Mouse (Mus musculus) intestine, embryonic 14.5 days (tissue): ENCODE results near the gene Zc3hc1. TPM values are rescaled to one million over a fixed set of nuclear protein-coding genes. Genes with fewer than 3 reads are reported as not detected.

ENCODE experiments used
- ATAC-seq: fragments of 200-750 bp; cut with Nextera tagmentation; replicated peaks from 2 replicates; pipeline ENCODE4 v1.8.0; 2017; ENCODE audit warnings: low read depth, moderate number of reproducible peaks, moderate TSS enrichment, moderate library complexity; ENCODE audit not compliant: low FRiP score, low TSS enrichment
- DNase-seq: peaks from one replicate; pipeline ENCODE4 v3.0.0-alpha.2; 2018; ENCODE audit warnings: low spot score
- H3K27ac ChIP-seq: fragments of 300-500 bp; sonication (generic); 2 replicates; pipeline ENCODE4 v1.5.1; 2014; ENCODE audit warnings: low read depth, mild to moderate bottlenecking, control low read depth
- H3K27me3 ChIP-seq: fragments of 300-500 bp; sonication (generic); replicated peaks from 2 replicates; pipeline ENCODE4 v1.6.1; 2014; ENCODE audit warnings: low read length, control low read depth; ENCODE audit not compliant: control insufficient read depth, insufficient read depth
- H3K36me3 ChIP-seq: fragments of 300-500 bp; sonication (generic); 2 replicates; pipeline ENCODE4 v1.6.1; 2014; ENCODE audit warnings: low read length, control low read depth; ENCODE audit not compliant: control insufficient read depth, insufficient read depth
- H3K4me1 ChIP-seq: fragments of 300-500 bp; sonication (generic); replicated peaks from 2 replicates; pipeline ENCODE4 v1.6.1; 2014; ENCODE audit warnings: low read length, control low read depth, mixed read lengths; ENCODE audit not compliant: control insufficient read depth, insufficient read depth
- H3K4me2 ChIP-seq: fragments of 300-500 bp; sonication (generic); 2 replicates; pipeline ENCODE4 v1.6.1; 2014; ENCODE audit warnings: low read length
- H3K4me3 ChIP-seq: fragments of 300-500 bp; sonication (generic); 2 replicates; pipeline ENCODE4 v1.5.1; 2014; ENCODE audit warnings: low read depth, low read length, control low read depth, mixed read lengths
- H3K9ac ChIP-seq: fragments of 300-500 bp; sonication (generic); 2 replicates; pipeline ENCODE4 v1.6.1; 2014; ENCODE audit warnings: mild to moderate bottlenecking, low read length
- H3K9me3 ChIP-seq: fragments of 300-500 bp; sonication (generic); 2 replicates; pipeline ENCODE4 v1.6.1; 2016; ENCODE audit warnings: low read length, control low read depth; ENCODE audit not compliant: control insufficient read depth
- WGBS: fragments of 180-500 bp; shearing (Covaris S2); extraction: QIAGEN DNeasy Blood & Tissue Kit; methylation state at CpG from one replicate; pipeline ENCODE4 v1.1.7; 2014; 5-methylcytosine and 5-hydroxymethylcytosine counted together
- polyA plus RNA-seq: library from polyadenylated mRNA; unstranded; fragments of >200 nt; fragmentation: Nextera tagmentation; extraction: Ambion mirVana; gene quantifications from 2 replicates; pipeline ENCODE4 v1.2.1, GENCODE M21; 2014

Zc3hc1 gene
- polyA plus RNA-seq, 1 experiment from 2014 or later, result 50.4 TPM

DNA sequence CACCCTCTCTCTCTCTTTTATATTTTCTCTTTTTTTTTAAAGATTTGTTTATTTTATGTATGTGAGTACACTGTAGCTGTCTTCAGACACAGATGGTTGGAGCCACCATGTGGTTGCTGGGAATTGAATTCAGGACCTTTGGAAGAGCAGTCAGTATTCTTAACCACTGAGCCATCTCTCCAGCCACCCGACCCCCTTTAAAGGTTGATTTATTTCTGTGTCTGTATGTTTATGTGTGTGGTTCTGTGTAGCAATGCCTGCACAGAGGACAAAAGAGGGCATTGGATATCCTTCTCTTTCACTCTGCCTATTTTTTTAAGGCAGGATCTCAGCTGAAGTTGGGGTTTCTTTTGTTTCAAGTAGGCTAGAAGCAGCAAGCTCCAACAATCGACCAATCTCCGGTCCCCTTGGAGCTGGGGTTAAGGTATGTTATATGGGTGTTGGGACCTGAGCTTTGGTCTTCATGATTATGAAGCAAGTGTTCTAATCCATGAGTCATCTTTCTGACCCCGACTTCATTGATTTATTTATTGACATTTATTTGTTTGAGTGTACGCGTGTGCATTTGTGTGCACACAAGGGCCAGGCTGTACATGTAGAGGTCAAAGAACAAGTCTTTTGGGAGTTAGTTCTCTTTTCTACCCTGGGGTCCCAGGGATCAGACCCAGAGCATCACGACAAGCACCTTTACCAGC is 18.7 kb upstream of the Zc3hc1 start:
- Histone ChIP-seq H3K9ac (no peak overlapping the region), H3K27me3 (no peaks in the 10 kb centered on the region), H3K4me2 (no peak overlapping the region), H3K27ac (no peak overlapping the region), H3K4me1 (0 out of 2 replicates have a peak, but pooled peaks cover 5% of the 10 kb centered on the region), H3K36me3 (no peaks in the 10 kb centered on the region), H3K4me3 (no peak overlapping the region), H3K9me3 (no peaks in the 10 kb centered on the region)
- ATAC-seq (no peak), DNase-seq (no peak)
- WGBS, result 81% methylated on average over 7 of the region's 7 CpGs

DNA sequence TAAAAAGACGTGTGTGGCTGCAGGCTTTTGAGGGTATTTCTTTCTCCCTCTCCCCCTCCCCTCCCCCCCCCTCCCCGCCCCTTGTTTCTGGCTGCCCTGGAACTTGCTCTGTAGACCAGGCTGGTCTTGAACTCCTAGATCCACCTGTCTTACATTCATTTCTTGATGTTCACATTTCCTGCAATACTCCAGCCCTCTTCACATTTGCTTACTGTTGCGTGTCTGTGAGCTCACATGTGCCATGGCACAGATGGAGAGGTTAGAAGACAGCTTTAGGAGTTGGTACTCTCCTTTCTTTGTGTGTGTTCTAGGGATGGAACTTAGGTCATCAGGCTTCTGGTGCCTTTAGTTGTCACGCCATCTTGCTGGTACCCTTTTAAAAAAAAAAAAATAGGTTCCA is 17.4 kb upstream of the Zc3hc1 start:
- WGBS, result 82% methylated on average over 4 of the region's 4 CpGs
- Histone ChIP-seq H3K4me1 (0 out of 2 replicates have a peak, but pooled peaks cover 7% of the 10 kb centered on the region), H3K27ac (no peak overlapping the region), H3K9me3 (no peaks in the 10 kb centered on the region), H3K4me2 (no peak overlapping the region), H3K9ac (no peak overlapping the region), H3K4me3 (no peak overlapping the region), H3K27me3 (no peaks in the 10 kb centered on the region), H3K36me3 (no peaks in the 10 kb centered on the region)
- ATAC-seq (no peak), DNase-seq (no peak)

DNA sequence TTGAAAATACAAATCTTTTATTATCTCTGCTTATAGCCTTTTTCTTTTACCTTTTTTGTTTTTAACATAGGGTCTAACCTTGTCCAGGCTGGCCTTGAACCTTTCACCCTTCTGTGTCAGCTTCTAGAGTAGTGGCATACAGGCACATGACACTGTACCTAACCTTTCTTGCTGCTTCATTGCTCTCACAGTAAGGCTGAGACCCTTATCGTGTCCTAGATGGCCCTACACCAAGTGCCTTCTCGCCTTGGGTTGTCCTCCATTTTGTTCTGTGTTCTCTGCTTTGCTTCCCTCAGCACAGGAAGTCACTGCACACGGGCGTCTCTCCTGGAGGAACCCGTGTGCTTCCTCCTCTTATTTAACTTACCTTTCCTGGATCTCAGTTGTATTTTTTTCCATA is 13.8 kb upstream of the Zc3hc1 start:
- Histone ChIP-seq H3K9ac (no peak overlapping the region), H3K36me3 (no peaks in the 10 kb centered on the region), H3K9me3 (no peaks in the 10 kb centered on the region), H3K4me2 (no peak overlapping the region), H3K4me3 (no peak overlapping the region), H3K27me3 (no peaks in the 10 kb centered on the region), H3K27ac (no peak overlapping the region), H3K4me1 (0 out of 2 replicates have a peak, but pooled peaks cover 6% of the 10 kb centered on the region)
- WGBS, result 77% methylated on average over 5 of the region's 5 CpGs
- DNase-seq, result no peak
- ATAC-seq, result no peak

DNA sequence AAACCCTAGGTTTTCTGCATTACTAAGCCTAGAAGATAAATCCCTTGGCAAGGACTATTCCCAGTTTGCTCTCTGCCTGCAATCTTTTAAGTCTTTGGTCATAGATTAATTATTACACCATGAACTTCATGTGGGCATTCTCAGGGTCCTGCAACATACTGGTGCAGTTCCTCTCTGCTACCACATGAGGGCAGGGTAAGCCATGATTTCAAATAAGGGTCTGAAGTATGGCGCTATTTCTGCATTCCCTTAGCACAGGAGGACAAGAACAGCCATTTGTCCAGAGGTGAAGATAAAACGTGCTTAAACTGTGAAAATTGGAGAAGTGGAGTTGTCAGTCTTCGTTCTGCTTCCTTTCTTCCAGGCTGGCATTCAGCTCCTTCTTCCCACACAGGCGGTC is 12.6 kb upstream of the Zc3hc1 start:
- 0 out of 2 replicates have a peak overlapping the region, but pooled peaks have one; percentile 37 for H3K9ac ChIP-seq
- H3K4me3 ChIP-seq, result peak overlapping the region; percentile 20; the same call in 1 of the 2 replicates
- no peaks in the 10 kb centered on the region for H3K27me3 ChIP-seq
- H3K4me1 ChIP-seq, result 0 out of 2 replicates have a peak, but pooled peaks cover 4% of the 10 kb centered on the region
- no peaks in the 10 kb centered on the region for H3K9me3 ChIP-seq
- ATAC-seq (no peak), DNase-seq (peak; percentile 59)
- peak overlapping the region; percentile 49 for H3K4me2 ChIP-seq
- no peak overlapping the region for H3K27ac ChIP-seq
- WGBS, result 22% methylated on average over 4 of the region's 4 CpGs
- no peaks in the 10 kb centered on the region for H3K36me3 ChIP-seq

DNA sequence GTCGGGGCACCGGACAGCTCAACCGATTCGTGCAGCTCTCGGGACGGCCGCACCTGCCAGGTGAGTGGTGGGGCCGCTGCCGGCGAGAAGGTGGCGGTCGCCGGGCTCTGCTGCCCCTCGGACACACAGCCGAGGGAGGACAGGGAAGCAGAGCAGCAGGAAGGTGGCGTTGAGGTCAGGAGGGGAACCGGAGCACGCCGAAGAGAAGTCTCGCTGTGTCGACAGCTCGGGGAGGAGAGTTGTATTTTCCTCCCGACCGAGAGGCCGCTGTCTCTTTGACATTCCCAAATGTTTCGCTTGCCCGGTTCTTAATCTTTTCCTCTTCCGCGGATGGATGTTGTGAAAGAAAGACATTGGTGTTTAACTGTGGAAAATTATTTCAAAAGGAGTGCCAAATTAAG is 11.3 kb upstream of the Zc3hc1 start:
- 0 out of 2 replicates have a peak, but pooled peaks cover 4% of the 10 kb centered on the region for H3K4me1 ChIP-seq
- H3K4me3 ChIP-seq, result peak overlapping the region; percentile 97
- no peaks in the 10 kb centered on the region for H3K36me3 ChIP-seq
- peak overlapping the region; percentile 96 for H3K27ac ChIP-seq
- peak overlapping the region; percentile 90 for H3K9ac ChIP-seq
- DNase-seq (no peak), ATAC-seq (no peak)
- no peaks in the 10 kb centered on the region for H3K27me3 ChIP-seq
- peak overlapping the region; percentile 67 for H3K4me2 ChIP-seq
- WGBS, result under 1% methylated on average over 23 of the region's 29 CpGs
- no peaks in the 10 kb centered on the region for H3K9me3 ChIP-seq

DNA sequence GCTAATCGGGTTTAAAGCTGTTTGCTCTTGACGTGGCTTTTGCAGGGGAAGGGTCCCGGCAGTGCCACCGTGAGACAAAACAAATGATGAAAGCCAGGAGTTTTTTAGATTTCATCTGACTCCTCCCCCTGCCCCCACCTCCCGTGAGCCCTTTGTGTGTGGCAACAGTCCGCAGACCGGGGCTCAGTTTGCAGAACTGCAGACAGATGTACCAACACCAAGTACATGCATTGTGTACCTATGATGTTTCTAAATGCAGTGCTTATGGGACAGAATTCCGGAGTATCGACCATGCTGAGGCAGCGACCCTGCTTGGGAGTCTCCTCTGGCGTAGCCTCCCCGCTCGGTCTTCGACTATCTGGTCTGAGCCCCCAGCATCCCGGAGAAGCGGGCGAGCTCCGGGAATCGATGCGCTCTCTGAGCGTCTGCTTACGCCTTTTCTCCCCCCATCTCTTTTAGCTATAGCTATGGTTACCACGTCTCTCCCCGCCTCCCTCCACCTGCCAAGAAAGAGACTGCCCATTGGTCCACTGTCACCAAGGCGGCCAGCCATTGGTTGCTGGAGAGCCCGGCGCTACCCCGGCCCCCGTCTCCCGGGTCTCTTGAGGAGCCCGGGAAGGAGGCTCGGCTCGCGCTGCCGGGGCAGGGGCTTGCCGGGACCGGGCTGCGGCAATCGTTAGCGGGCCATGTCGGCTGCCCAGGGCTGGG is 10.6 kb upstream of the Zc3hc1 start, which contains the start of gene Klhdc10:
Klhdc10 (plus strand) TSS at position 561 of the 708 bp plus-strand sequence.
- Histone ChIP-seq H3K27me3 (no peaks in the 10 kb centered on the region), H3K4me1 (0 out of 2 replicates have a peak, but pooled peaks cover 4% of the 10 kb centered on the region), H3K36me3 (no peaks in the 10 kb centered on the region), H3K9ac (peak within 1 kb of the TSS; percentile 90), H3K27ac (peak within 1 kb of the TSS; percentile 96), H3K9me3 (no peaks in the 10 kb centered on the region), H3K4me3 (peak within 1 kb of the TSS; percentile 97), H3K4me2 (peak within 1 kb of the TSS; percentile 68)
- under 1% methylated on average over 41 of the region's 41 CpGs for WGBS
- ATAC-seq (peak; percentile 100), DNase-seq (peak; percentile 100)

DNA sequence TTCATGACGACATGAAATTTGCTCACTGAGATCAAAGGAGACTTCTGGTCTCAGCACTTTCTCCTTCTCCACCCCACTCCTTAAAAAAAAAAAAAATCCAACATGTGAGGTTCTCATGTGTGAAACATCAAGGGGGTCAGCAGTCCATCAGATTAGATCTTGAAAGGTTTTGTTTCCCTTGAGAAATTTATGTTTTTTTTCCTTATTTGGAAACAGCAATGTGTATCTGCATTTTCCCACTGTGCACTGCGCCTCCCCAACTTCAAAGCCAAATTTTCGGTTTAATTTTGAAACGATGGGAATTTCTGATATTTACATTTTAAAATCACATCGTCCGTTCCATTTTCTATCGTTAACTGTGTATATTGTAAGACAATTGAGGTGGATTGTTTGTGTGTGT is 9.9 kb upstream of the Zc3hc1 start:
- 5% methylated on average over 7 of the region's 7 CpGs for WGBS
- Histone ChIP-seq H3K4me3 (peak overlapping the region; percentile 97), H3K4me2 (peak overlapping the region; percentile 68), H3K27me3 (no peaks in the 10 kb centered on the region), H3K9me3 (no peaks in the 10 kb centered on the region), H3K9ac (peak overlapping the region; percentile 90), H3K4me1 (0 out of 2 replicates have a peak, but pooled peaks cover 4% of the 10 kb centered on the region), H3K27ac (peak overlapping the region; percentile 96), H3K36me3 (no peaks in the 10 kb centered on the region)
- DNase-seq (no peak), ATAC-seq (no peak)

DNA sequence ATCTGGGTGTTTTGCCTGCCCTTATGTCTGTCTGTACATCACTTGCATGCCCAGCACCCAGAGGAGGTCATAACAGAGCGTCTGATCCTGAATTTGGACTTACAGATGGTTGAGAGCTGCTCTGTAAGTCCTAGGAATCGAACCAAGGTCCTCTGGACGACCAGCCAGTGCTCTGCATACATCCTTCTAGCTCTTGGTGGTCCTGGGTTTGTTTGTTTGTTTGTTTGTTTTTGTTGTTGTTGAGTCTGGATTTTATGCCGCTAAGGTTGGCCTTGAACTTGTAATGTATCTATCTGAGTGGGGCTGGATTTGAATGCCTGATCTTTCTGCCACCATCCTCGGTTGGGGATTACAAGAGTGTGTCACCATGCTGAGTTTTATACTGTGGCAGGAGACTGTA is 9.3 kb upstream of the Zc3hc1 start:
- H3K9ac ChIP-seq, result 0 out of 2 replicates have a peak overlapping the region, but pooled peaks have one; percentile 90
- H3K4me1 ChIP-seq, result 0 out of 2 replicates have a peak, but pooled peaks cover 4% of the 10 kb centered on the region
- no peaks in the 10 kb centered on the region for H3K27me3 ChIP-seq
- 78% methylated on average over 5 of the region's 5 CpGs for WGBS
- H3K4me2 ChIP-seq, result no peak overlapping the region
- no peak overlapping the region for H3K27ac ChIP-seq
- no peak for DNase-seq
- no peaks in the 10 kb centered on the region for H3K36me3 ChIP-seq
- H3K4me3 ChIP-seq, result no peak overlapping the region
- ATAC-seq, result no peak
- H3K9me3 ChIP-seq, result no peaks in the 10 kb centered on the region
